Mouse (Mus musculus): ENCODE measurements around the gene Cdhr3. TPM values are rescaled to one million over a fixed set of nuclear protein-coding genes. Genes with fewer than 3 reads are reported as not detected.

Cdhr3 gene
- total RNA-seq, 2 experiments from 2014 or later, result 2.1 to 2.7 TPM

- no peak overlapping the region for H3K4me3 ChIP-seq
- H3K27ac ChIP-seq, result peak overlapping the region; percentile 93
- no peak for TF ChIP-seq CTCF (conservative IDR thresholded peaks at IDR 0.05)
- peak; percentile 49 to 67 for DNase-seq (ENCODE audit: low spot score in 2 of 2)
These were observed 13.9 kb upstream of the Cdhr3 start for GRCm38 (mm10) chr12:33106438-33107167.

DNA sequence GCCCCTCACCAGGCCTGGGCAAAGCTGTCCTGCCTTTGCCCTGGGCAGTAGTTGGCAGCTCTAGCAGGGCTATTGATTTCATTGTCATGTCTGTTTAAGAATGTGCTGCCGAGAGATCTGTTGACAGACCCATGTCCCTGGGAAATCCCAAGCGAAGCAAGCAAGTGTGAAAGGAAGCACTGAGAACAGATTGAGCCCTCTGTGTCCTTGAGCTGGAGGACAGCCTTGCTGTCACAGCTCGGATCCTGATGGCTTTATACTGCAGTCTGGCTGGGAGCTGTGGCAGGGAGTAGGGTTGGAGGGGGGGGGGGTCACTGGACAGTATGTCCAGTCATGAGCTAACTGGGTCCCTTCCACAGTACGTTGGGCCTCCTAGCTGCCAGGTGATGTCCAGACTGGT lies 13.0 kb upstream of the Cdhr3 start:
- DNase-seq (ENCODE audit: low spot score in 2 of 2), result no peak
- no peak overlapping the region for H3K4me3 ChIP-seq
- TF ChIP-seq CTCF (conservative IDR thresholded peaks at IDR 0.05), result no peak
- peak overlapping the region; percentile 93 for H3K27ac ChIP-seq

GRCm38 (mm10) chr12:33102342-33103115 lies 9.9 kb upstream of the Cdhr3 start:
- Histone ChIP-seq H3K27ac (no peak overlapping the region), H3K4me3 (no peak overlapping the region)
- TF ChIP-seq CTCF (conservative IDR thresholded peaks at IDR 0.05), result no peak

DNA sequence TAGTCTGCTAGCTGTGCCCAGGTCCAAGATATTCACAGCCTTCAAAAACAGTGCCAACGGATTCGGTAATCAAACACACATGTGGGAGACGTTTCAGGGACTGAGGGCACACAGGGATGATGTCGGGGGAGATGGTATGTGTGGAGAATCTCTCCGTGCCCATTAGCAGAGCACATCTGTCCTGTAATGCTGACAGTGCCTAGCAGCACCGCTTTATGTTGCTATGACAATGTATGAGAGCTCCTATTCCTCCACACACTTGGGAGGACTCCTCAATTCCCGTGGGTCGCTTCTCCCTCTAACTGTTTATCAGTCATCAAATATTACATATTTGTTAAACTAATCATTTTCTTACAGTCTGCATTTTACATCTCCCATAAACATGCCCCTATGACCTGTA lies 9.0 kb upstream of the Cdhr3 start:
- DNase-seq (ENCODE audit: low spot score in 2 of 2), result no peak
- Histone ChIP-seq H3K27ac (no peak overlapping the region), H3K4me3 (no peak overlapping the region)
- TF ChIP-seq CTCF (conservative IDR thresholded peaks at IDR 0.05), result no peak

More at GRCm38 (mm10) chr12:33102342-33103115, 9.9 kb upstream of the Cdhr3 start:
- DNase-seq (ENCODE audit: low spot score in 2 of 2), result no peak

GRCm38 (mm10) chr12:33096017-33096416 lies 3.3 kb upstream of the Cdhr3 start:
- no peak for TF ChIP-seq CTCF (conservative IDR thresholded peaks at IDR 0.05)
- DNase-seq (ENCODE audit: low spot score in 2 of 2), result no peak
- no peak overlapping the region for H3K27ac ChIP-seq
- H3K4me3 ChIP-seq, result no peak overlapping the region

- Histone ChIP-seq H3K27ac (no peak overlapping the region), H3K4me3 (no peak overlapping the region)
- no peak for DNase-seq (ENCODE audit: low spot score in 2 of 2)
- TF ChIP-seq CTCF (conservative IDR thresholded peaks at IDR 0.05), result no peak
These were observed 479 bp downstream of the Cdhr3 start for GRCm38 (mm10) chr12:33092196-33092595.

- no peak overlapping the region for H3K4me3 ChIP-seq
- DNase-seq (ENCODE audit: low spot score in 2 of 2), result no peak
- H3K27ac ChIP-seq, result no peak overlapping the region
- no peak for TF ChIP-seq CTCF (conservative IDR thresholded peaks at IDR 0.05)
These were observed 6.5 kb downstream of the Cdhr3 start for GRCm38 (mm10) chr12:33086151-33086550.

DNA sequence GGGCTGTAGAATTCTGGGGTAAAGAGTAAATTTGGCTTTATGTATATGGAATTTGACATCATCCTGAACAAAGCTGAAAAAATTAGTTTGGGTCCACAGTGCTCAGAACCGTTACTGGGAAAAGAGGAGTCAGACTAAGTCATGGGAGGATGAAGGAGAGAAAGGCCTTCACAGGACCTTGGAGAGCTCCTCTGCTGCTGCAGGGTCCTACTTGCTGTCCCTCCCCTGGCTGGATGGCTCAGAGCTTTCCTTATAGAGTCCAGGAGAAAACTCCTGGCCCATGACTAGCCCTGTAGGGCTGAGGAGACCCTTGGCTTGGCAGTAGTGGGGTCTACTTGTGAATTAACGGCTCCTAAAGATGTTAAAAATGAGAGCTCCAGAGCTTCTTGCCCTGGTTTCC lies 8.0 kb downstream of the Cdhr3 start:
- TF ChIP-seq CTCF (conservative IDR thresholded peaks at IDR 0.05), result no peak

GRCm38 (mm10) chr12:33083362-33083761 lies 9.3 kb downstream of the Cdhr3 start:
- no peak overlapping the region for H3K4me3 ChIP-seq
- no peak for DNase-seq (ENCODE audit: low spot score in 2 of 2)
- H3K27ac ChIP-seq, result no peak overlapping the region
- no peak for TF ChIP-seq CTCF (conservative IDR thresholded peaks at IDR 0.05)

More for the DNA sequence above, 8.0 kb downstream of the Cdhr3 start:
- DNase-seq (ENCODE audit: low spot score in 2 of 2), result no peak
- Histone ChIP-seq H3K27ac (no peak overlapping the region), H3K4me3 (no peak overlapping the region)

- Histone ChIP-seq H3K4me3 (no peak overlapping the region), H3K27ac (no peak overlapping the region)
- TF ChIP-seq CTCF (conservative IDR thresholded peaks at IDR 0.05), result no peak
- no peak for DNase-seq (ENCODE audit: low spot score in 2 of 2)
These were observed 16.4 kb downstream of the Cdhr3 start for GRCm38 (mm10) chr12:33076309-33076708.

GRCm38 (mm10) chr12:33071901-33072672 lies 20.6 kb downstream of the Cdhr3 start:
- Histone ChIP-seq H3K4me3 (no peak overlapping the region), H3K27ac (peak overlapping the region; percentile 81)
- peak; percentile 60 to 63 for DNase-seq (ENCODE audit: low spot score in 2 of 2)
- TF ChIP-seq CTCF (conservative IDR thresholded peaks at IDR 0.05), result no peak

DNA sequence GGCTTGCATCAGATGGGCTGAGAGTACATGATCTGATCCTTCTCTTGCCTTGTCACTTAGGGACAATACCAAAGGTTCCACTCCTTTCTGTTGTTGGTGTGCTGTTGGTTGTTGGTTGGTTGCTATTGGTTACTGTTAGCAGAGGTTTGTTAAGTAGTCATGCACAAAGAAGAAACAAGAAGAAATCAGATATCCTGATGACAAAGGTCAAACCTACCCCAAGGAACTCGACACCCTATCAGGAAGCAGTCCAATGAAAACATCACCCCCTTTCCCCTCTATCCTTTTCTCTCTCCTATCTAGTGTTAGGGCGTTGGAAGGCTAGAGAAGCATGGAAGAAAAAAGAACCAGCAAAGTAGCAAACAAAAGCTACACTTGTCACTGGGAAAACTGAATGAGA lies 23.7 kb downstream of the Cdhr3 start:
- no peak for TF ChIP-seq CTCF (conservative IDR thresholded peaks at IDR 0.05)
- Histone ChIP-seq H3K4me3 (no peak overlapping the region), H3K27ac (no peak overlapping the region)
- no peak for DNase-seq (ENCODE audit: low spot score in 2 of 2)

- TF ChIP-seq CTCF (conservative IDR thresholded peaks at IDR 0.05), result peak; percentile 35
- H3K27ac ChIP-seq, result no peak overlapping the region
- H3K4me3 ChIP-seq, result no peak overlapping the region
- DNase-seq (ENCODE audit: low spot score in 2 of 2), result no peak
These were observed 26.3 kb downstream of the Cdhr3 start for GRCm38 (mm10) chr12:33066355-33066754.
